Mouse (Mus musculus): Measurements from ENCODE around the gene Dap. TPM values are rescaled to one million over a fixed set of nuclear protein-coding genes. Genes with fewer than 3 reads are reported as not detected.

Dap gene
- polyA plus RNA-seq, 1 experiment from 2014 or later = 132 TPM

- Histone ChIP-seq H3K27ac (replicated peaks; ENCODE audit: low read depth, low read length) (no peak overlapping the region), H3K4me3 (ENCODE audit: low read depth, low read length) (no peak overlapping the region), H3K36me3 (ENCODE audit: control insufficient read depth, insufficient read depth, low read length) (no peaks in the 10 kb centered on the region), H3K4me1 (ENCODE audit: control insufficient read depth, insufficient read depth, low read length) (peaks cover 18% of the 10 kb centered on the region), H3K27me3 (replicated peaks; ENCODE audit: control insufficient read depth, insufficient read depth, low read length) (no peaks in the 10 kb centered on the region), H3K4me2 (ENCODE audit: low read depth, low read length) (no peak overlapping the region), H3K9ac (ENCODE audit: low read depth, low read length) (no peak overlapping the region), H3K9me3 (ENCODE audit: control insufficient read depth, low read length) (no peaks in the 10 kb centered on the region)
- DNase-seq (ENCODE audit: low spot score) (no peak), ATAC-seq (ENCODE audit: low read depth) (no peak)
- 70% methylated on average over 8 of the region's 8 CpGs for WGBS
These were observed 29.3 kb downstream of the Dap start for GRCm38 (mm10) chr15:31253380-31253779.

GRCm38 (mm10) chr15:31253963-31254362 lies 29.8 kb downstream of the Dap start:
- peaks cover 12% of the 10 kb centered on the region for H3K4me1 ChIP-seq (ENCODE audit: control insufficient read depth, insufficient read depth, low read length)
- H3K9ac ChIP-seq (ENCODE audit: low read depth, low read length) = no peak overlapping the region
- H3K27ac ChIP-seq (replicated peaks; ENCODE audit: low read depth, low read length) = no peak overlapping the region
- no peaks in the 10 kb centered on the region for H3K27me3 ChIP-seq (replicated peaks; ENCODE audit: control insufficient read depth, insufficient read depth, low read length)
- no peaks in the 10 kb centered on the region for H3K36me3 ChIP-seq (ENCODE audit: control insufficient read depth, insufficient read depth, low read length)
- H3K4me2 ChIP-seq (ENCODE audit: low read depth, low read length) = no peak overlapping the region
- no peaks in the 10 kb centered on the region for H3K9me3 ChIP-seq (ENCODE audit: control insufficient read depth, low read length)
- 86% methylated on average over 4 of the region's 4 CpGs for WGBS
- DNase-seq (ENCODE audit: low spot score) (no peak), ATAC-seq (ENCODE audit: low read depth) (no peak)
- H3K4me3 ChIP-seq (ENCODE audit: low read depth, low read length) = no peak overlapping the region

- no peak overlapping the region for H3K4me3 ChIP-seq (ENCODE audit: low read depth, low read length)
- H3K4me2 ChIP-seq (ENCODE audit: low read depth, low read length) = no peak overlapping the region
- DNase-seq (ENCODE audit: low spot score) (no peak), ATAC-seq (ENCODE audit: low read depth) (no peak)
- no peak overlapping the region for H3K27ac ChIP-seq (replicated peaks; ENCODE audit: low read depth, low read length)
- no peaks in the 10 kb centered on the region for H3K36me3 ChIP-seq (ENCODE audit: control insufficient read depth, insufficient read depth, low read length)
- H3K9ac ChIP-seq (ENCODE audit: low read depth, low read length) = no peak overlapping the region
- H3K27me3 ChIP-seq (replicated peaks; ENCODE audit: control insufficient read depth, insufficient read depth, low read length) = no peaks in the 10 kb centered on the region
- 84% methylated on average over 9 of the region's 9 CpGs for WGBS
- H3K9me3 ChIP-seq (ENCODE audit: control insufficient read depth, low read length) = no peaks in the 10 kb centered on the region
- H3K4me1 ChIP-seq (ENCODE audit: control insufficient read depth, insufficient read depth, low read length) = peaks cover 8% of the 10 kb centered on the region
These were observed 30.9 kb downstream of the Dap start for GRCm38 (mm10) chr15:31254939-31255535.

GRCm38 (mm10) chr15:31255762-31256161 lies 31.6 kb downstream of the Dap start:
- WGBS = 67% methylated on average over 6 of the region's 6 CpGs
- ATAC-seq (ENCODE audit: low read depth) (no peak), DNase-seq (ENCODE audit: low spot score) (no peak)
- no peak overlapping the region for H3K9ac ChIP-seq (ENCODE audit: low read depth, low read length)
- H3K27me3 ChIP-seq (replicated peaks; ENCODE audit: control insufficient read depth, insufficient read depth, low read length) = no peaks in the 10 kb centered on the region
- peaks cover 3% of the 10 kb centered on the region for H3K4me1 ChIP-seq (ENCODE audit: control insufficient read depth, insufficient read depth, low read length)
- no peak overlapping the region for H3K4me2 ChIP-seq (ENCODE audit: low read depth, low read length)
- H3K27ac ChIP-seq (replicated peaks; ENCODE audit: low read depth, low read length) = no peak overlapping the region
- H3K9me3 ChIP-seq (ENCODE audit: control insufficient read depth, low read length) = no peaks in the 10 kb centered on the region
- no peak overlapping the region for H3K4me3 ChIP-seq (ENCODE audit: low read depth, low read length)
- no peaks in the 10 kb centered on the region for H3K36me3 ChIP-seq (ENCODE audit: control insufficient read depth, insufficient read depth, low read length)

- H3K4me2 ChIP-seq (ENCODE audit: low read depth, low read length) = no peak overlapping the region
- no peak for ATAC-seq (ENCODE audit: low read depth)
- WGBS = 92% methylated on average over 1 of the region's 1 CpGs
These were observed 33.2 kb downstream of the Dap start for GRCm38 (mm10) chr15:31257329-31257728.

GRCm38 (mm10) chr15:31258029-31258692 lies 34.0 kb downstream of the Dap start:
- H3K4me1 ChIP-seq (ENCODE audit: control insufficient read depth, insufficient read depth, low read length) = peaks cover 3% of the 10 kb centered on the region
- no peaks in the 10 kb centered on the region for H3K36me3 ChIP-seq (ENCODE audit: control insufficient read depth, insufficient read depth, low read length)
- no peaks in the 10 kb centered on the region for H3K27me3 ChIP-seq (replicated peaks; ENCODE audit: control insufficient read depth, insufficient read depth, low read length)
- H3K4me3 ChIP-seq (ENCODE audit: low read depth, low read length) = no peak overlapping the region
- no peak for ATAC-seq (ENCODE audit: low read depth)
- DNase-seq (ENCODE audit: low spot score) = no peak
- no peak overlapping the region for H3K9ac ChIP-seq (ENCODE audit: low read depth, low read length)
- no peak overlapping the region for H3K27ac ChIP-seq (replicated peaks; ENCODE audit: low read depth, low read length)
- H3K4me2 ChIP-seq (ENCODE audit: low read depth, low read length) = no peak overlapping the region
- no peaks in the 10 kb centered on the region for H3K9me3 ChIP-seq (ENCODE audit: control insufficient read depth, low read length)
- WGBS = 46% methylated on average over 21 of the region's 21 CpGs

More at GRCm38 (mm10) chr15:31257329-31257728, 33.2 kb downstream of the Dap start:
- no peak overlapping the region for H3K4me3 ChIP-seq (ENCODE audit: low read depth, low read length)
- no peaks in the 10 kb centered on the region for H3K36me3 ChIP-seq (ENCODE audit: control insufficient read depth, insufficient read depth, low read length)
- no peaks in the 10 kb centered on the region for H3K9me3 ChIP-seq (ENCODE audit: control insufficient read depth, low read length)
- H3K27ac ChIP-seq (replicated peaks; ENCODE audit: low read depth, low read length) = no peak overlapping the region
- H3K9ac ChIP-seq (ENCODE audit: low read depth, low read length) = no peak overlapping the region
- no peaks in the 10 kb centered on the region for H3K27me3 ChIP-seq (replicated peaks; ENCODE audit: control insufficient read depth, insufficient read depth, low read length)
- peaks cover 3% of the 10 kb centered on the region for H3K4me1 ChIP-seq (ENCODE audit: control insufficient read depth, insufficient read depth, low read length)
- DNase-seq (ENCODE audit: low spot score) = no peak

- no peaks in the 10 kb centered on the region for H3K9me3 ChIP-seq (ENCODE audit: control insufficient read depth, low read length)
- H3K9ac ChIP-seq (ENCODE audit: low read depth, low read length) = no peak overlapping the region
- H3K27ac ChIP-seq (replicated peaks; ENCODE audit: low read depth, low read length) = no peak overlapping the region
- peaks cover 3% of the 10 kb centered on the region for H3K4me1 ChIP-seq (ENCODE audit: control insufficient read depth, insufficient read depth, low read length)
- no peaks in the 10 kb centered on the region for H3K27me3 ChIP-seq (replicated peaks; ENCODE audit: control insufficient read depth, insufficient read depth, low read length)
- H3K36me3 ChIP-seq (ENCODE audit: control insufficient read depth, insufficient read depth, low read length) = no peaks in the 10 kb centered on the region
- WGBS = 76% methylated on average over 18 of the region's 18 CpGs
- ATAC-seq (ENCODE audit: low read depth) = no peak
- no peak overlapping the region for H3K4me3 ChIP-seq (ENCODE audit: low read depth, low read length)
- DNase-seq (ENCODE audit: low spot score) = no peak
- no peak overlapping the region for H3K4me2 ChIP-seq (ENCODE audit: low read depth, low read length)
These were observed 34.8 kb downstream of the Dap start for GRCm38 (mm10) chr15:31258693-31259439.

GRCm38 (mm10) chr15:31261094-31261493 lies 37.0 kb downstream of the Dap start:
- DNase-seq (ENCODE audit: low spot score) (no peak), ATAC-seq (ENCODE audit: low read depth) (no peak)
- Histone ChIP-seq H3K27me3 (replicated peaks; ENCODE audit: control insufficient read depth, insufficient read depth, low read length) (no peaks in the 10 kb centered on the region), H3K4me3 (ENCODE audit: low read depth, low read length) (no peak overlapping the region), H3K4me2 (ENCODE audit: low read depth, low read length) (no peak overlapping the region), H3K4me1 (ENCODE audit: control insufficient read depth, insufficient read depth, low read length) (peaks cover 3% of the 10 kb centered on the region), H3K9me3 (ENCODE audit: control insufficient read depth, low read length) (no peaks in the 10 kb centered on the region), H3K27ac (replicated peaks; ENCODE audit: low read depth, low read length) (no peak overlapping the region), H3K36me3 (ENCODE audit: control insufficient read depth, insufficient read depth, low read length) (no peaks in the 10 kb centered on the region), H3K9ac (ENCODE audit: low read depth, low read length) (no peak overlapping the region)
- WGBS = 72% methylated on average over 10 of the region's 10 CpGs

All from embryonic facial prominence, embryonic 14.5 days (tissue).